Mouse (Mus musculus) hindlimb bud, embryonic 11.5 days (tissue): Measurements from ENCODE around the gene Ccser1.

Experiments used
- DNase-seq: peaks from one replicate; pipeline ENCODE4 v3.0.0-alpha.2; 2012; ENCODE audit warnings: low read depth, low spot score; ENCODE audit errors: extremely low spot score

Gene Ccser1

DNA sequence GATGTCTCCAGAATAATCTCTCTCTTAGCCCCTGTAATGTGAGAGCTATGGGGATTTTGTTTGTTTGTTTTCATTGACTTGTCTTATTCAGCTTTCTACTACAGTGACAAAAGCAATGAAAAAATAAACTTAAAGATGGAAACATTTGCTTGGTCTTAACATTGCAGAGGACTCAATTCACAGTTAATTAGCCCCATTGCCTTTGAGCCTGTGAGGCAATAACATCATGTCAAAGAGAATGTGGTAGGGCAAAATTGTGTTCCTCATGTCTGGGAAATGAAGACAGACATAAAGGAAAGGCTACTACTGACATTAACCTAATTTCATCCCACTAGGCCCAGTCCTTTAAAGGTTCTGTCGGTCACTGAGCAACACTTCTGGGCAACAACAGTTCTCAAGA lies 484.4 kb downstream of the Ccser1 start:
- no peak for DNase-seq

DNA sequence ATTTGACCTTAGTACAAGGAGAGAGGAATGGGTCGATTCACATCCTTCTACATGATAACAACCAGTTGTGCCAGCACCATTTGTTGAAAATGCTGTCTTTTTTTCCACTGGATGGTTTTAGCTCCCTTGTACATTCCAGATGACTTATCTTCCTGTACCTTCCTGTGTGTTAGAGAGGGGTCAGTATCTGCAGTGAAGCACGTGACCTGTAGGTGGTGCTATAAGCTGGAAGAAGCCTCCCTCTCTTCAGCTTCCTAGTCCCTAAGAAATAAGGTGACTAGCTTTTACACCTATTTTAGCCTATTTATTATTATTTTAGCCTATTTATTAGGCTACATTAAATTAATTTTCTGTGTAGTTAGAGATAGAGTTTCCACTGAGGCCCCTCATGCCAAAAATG lies 506.9 kb downstream of the Ccser1 start:
- DNase-seq, result no peak

DNA sequence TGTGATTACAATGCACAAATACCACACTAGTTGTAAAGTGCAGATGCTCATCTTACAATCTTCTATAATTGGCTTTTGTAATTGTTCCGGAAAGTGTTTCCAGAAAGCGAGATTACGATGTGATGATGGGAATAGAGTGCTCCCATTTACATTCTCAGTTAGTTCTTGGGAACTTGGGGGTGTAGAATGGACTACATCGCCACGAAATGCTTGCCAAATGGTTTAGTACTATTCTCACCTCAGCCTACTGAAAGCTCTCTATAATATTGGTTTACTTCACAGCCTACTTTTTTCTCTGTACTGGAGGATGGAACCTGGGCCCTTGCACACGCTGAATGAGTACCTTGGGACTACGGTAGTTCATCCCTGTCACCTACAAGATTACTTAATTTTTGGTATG lies 522.9 kb downstream of the Ccser1 start:
- DNase-seq, result no peak

GRCm38 (mm10) chr6:61721220-61721619 lies 541.1 kb downstream of the Ccser1 start:
- no peak for DNase-seq

- no peak for DNase-seq
These were observed 548.9 kb downstream of the Ccser1 start for GRCm38 (mm10) chr6:61729065-61729464.

DNA sequence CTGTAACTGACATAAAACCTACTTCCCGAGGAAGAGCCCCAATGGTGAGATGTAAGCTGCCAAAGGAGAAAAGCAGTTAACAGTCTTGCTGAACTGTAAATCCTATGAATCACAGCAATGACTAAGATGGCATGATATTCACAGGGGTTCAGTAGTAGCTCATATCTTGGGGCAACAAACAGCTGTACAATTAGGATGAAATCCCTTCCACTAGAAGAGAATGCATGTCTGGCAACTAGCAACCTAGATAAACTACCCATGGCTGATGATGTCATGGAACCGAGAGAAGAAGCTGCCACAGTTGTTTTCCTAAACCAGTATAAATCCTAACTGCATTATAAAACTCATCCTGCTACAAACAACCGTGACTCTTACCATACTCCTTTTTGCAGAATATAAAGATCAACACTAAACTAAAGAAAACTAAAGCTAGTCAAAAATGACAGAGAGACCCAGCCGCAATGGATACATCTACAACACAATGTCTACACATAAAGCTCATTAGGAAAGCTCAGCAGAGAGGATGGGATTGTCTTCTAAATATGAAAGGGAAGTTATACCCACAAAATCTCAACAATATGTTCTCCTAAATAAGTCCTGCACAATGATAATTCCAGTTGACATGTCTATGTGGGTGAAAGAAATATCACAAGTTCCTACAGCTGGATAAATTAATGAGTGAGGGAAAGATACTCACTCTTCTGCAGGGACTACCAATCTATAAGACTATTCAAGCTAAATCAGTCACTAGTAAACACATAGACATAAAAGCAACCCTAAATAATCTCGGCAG lies 550.2 kb downstream of the Ccser1 start:
- DNase-seq, result no peak

DNA sequence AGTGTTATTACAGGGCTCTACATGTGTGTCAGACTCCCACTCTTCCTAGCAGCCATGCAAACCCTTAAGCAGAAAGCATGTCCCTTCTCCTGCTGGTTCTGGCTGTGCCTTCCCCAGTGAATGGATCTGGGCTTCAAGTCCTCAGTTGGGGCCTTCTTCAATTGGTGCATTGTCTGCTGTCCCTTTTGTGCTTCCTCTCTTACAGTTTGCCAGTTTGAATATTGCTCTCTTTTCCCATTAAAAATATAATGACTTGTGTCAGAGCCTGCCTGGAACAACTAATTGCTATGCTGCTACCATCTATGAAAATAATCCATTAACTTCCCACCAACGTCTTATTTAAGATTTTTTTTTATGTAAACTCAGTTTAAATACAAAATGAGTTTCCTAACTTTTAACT lies 566.2 kb downstream of the Ccser1 start:
- DNase-seq, result no peak

DNA sequence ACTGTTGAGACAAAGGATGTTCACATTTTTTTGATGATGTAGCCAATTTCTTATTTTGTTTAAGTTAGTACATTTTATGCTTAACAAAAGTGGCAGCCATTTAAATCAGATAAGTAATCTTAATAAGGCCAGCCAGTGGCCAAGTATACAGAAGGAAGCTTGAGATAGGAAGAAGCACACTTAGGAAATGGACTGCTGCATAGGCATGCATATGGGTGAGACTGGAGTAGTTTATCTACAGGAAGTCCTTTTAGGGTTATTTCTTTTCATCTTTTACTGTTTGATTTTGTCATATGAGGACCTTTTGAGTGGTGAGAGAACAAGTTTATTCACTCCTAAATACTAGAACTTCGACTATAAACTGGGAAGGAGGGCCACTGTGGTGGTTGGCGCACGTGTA lies 582.0 kb downstream of the Ccser1 start:
- no peak for DNase-seq

GRCm38 (mm10) chr6:61763379-61763778 lies 583.3 kb downstream of the Ccser1 start:
- no peak for DNase-seq

DNA sequence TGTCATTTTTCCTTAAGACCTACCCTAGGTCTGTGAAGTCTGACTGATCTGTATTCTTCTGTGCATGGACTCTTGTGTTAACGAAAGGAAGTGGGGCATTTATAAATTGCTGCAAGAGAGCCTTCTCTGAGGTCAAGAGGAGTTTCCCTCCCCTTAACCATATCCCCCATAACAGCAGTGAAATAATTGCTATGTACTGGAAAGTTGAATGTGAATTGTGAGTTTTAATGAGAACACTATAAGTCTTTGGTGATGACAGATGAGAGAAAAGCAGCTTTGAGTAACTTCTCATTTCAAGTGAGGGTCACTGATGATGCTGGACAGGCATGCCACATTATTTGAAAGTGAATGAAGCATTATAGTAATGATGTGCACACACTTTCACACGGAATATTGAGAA lies 585.7 kb downstream of the Ccser1 start:
- DNase-seq, result no peak

DNA sequence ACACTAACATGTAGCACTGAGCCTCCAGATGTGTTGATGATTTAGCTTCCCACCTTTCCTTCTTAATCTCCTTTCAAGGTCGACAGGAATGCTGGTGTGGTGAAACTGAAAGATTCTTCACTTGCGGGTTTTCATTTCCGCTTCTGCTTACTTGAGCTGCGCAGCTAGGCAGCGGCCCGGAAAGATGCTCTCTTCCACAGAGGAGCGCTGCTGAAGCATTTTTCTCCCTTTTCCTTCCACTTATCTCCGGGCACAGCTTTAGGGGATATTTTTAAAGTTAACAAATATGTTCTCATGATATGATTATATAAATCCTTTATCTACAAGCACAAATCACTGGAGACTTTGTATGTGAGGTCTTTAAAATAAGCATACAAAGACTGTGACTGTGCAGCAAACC lies 587.0 kb downstream of the Ccser1 start:
- DNase-seq, result no peak

DNA sequence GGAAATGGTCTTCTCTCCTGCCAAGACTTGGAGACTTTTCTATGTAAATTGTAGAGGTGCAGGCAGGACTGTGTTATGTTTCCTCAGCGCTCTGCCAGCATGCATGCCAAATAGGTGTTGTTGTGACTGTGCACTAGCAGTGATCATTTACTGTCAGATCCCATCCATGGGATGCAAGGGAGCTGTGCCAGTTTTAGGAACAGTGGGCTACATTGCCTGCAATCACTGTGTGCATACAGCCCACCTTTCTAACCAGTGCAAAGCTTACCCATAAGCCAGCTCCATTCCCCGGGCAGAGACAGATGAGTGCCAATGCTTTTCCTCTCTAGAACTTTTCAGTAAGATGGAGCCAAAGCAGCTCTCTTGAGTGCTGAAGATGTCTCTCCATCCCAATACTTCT lies 606.6 kb downstream of the Ccser1 start:
- DNase-seq, result no peak

DNA sequence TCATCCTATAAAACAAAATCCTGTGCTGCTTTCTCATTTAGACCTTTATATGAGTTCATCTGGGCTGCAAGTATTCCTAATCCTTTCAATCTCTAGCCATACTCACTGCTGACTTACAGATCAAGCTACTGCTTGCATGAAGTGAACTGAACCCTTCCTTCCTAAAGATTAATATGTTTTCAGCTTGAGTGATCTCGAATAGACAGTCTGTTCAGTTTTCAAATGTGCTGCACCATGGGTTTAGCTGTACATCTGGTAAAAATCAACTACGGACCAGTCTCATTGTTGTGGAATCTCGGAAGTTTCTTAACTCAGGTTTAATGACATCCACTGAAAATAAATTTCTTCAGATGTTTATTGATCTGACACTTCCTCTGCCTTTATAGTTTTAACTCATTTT lies 620.8 kb downstream of the Ccser1 start:
- no peak for DNase-seq

GRCm38 (mm10) chr6:61805481-61805880 lies 625.4 kb downstream of the Ccser1 start:
- no peak for DNase-seq

DNA sequence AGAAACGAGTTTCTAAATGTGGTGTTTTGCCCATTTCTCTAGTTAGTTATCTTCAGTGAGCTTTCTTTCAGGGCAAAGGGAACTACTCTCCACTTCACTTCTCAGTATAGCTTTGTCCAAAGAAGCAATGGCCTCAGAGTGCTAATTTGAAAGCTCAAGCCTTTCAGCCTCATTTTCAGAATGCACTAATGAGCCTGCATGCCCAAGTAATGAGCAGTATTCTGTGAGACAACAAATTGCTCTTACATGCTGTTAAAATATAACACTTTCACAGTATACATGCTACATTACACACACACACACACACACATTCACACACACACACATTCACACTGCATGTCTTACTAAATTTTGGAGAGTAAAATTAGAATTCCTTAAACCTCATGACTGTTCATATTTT lies 637.6 kb downstream of the Ccser1 start:
- DNase-seq, result no peak

- no peak for DNase-seq
These were observed 696.2 kb downstream of the Ccser1 start for GRCm38 (mm10) chr6:61876302-61876701.

GRCm38 (mm10) chr6:61898238-61898637 lies 718.1 kb downstream of the Ccser1 start:
- DNase-seq, result no peak

DNA sequence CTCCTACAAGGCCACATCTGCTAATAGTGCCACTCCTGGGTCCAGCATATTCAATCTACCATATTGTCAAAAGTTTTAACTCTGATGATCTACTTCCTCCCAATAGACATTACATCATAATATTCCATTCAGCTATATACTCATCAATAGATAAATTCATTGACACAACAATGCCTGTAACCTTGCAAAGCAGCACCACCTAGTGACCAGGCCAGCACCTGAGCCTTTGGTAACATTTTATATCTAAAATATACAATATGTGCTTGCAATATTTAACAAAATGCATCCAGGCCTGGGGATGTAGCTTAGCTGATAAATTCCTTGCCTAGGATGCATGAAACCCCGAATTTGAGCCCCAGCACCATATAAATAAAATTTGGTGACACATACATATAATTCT lies 722.6 kb downstream of the Ccser1 start:
- DNase-seq, result no peak

- DNase-seq, result no peak
These were observed 732.8 kb downstream of the Ccser1 start for GRCm38 (mm10) chr6:61912896-61913295.

GRCm38 (mm10) chr6:61931622-61932021 lies 751.5 kb downstream of the Ccser1 start:
- no peak for DNase-seq

- no peak for DNase-seq
These were observed 756.5 kb downstream of the Ccser1 start for GRCm38 (mm10) chr6:61936656-61937055.

DNA sequence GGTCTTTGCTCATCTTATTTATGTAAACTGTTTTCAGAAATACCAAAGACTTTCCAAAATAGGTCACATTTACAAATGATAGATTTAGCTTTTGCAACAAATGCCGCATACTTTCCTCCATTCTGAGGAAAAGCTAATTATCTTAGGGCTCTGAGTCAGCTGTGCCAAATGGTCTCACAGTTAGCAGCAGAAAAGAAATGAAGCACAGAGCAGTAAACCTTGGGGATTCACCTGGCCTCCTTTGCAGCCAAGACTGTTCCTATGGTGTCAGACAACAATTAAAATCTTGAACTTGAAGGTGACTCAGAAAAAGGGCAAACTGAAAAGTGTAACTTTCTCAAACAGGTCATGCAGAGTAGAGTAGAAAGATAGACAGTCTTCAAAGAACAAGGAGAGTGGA lies 759.1 kb downstream of the Ccser1 start:
- no peak for DNase-seq

GRCm38 (mm10) chr6:61953703-61954102 lies 773.6 kb downstream of the Ccser1 start:
- no peak for DNase-seq
